Mouse (Mus musculus) cerebellum, adult 11-12 months (tissue): ENCODE results near the gene Gm4756.
"Not testable (repeated sequence)": the region's sequence is repeated elsewhere in the genome, so short reads cannot be mapped to it uniquely, and the experiment has no call there.

Source experiments
- DNase-seq: peaks from one replicate; pipeline ENCODE4 v3.0.0; 2022

The Gm4756 gene

DNA sequence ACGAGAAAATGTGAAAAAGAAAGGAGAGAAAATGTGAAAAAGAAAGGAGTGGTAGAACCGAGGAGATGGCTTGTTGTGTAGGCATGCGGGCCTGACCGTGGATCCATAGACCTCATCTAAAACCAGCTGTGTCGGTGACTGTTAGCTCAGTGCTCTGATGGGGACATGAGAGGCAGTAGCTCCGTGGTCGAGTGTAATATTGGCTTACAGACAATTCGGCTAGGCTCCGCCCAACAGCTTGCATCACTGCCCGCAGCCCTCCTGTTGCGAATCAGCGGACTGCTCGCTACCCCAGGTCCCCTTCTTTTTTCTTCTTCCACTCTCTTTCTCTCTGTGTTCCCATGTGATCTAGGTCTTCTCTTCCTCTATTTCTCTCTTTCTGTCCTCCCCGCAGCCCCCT, 540 bp downstream of the Gm4756 start:
- DNase-seq: no peak

GRCm38 (mm10) chr12:72638025-72638424, 11.4 kb downstream of the Gm4756 start:
- DNase-seq: no peak

- no peak for DNase-seq
Observed at GRCm38 (mm10) chr12:72628751-72629150, 20.7 kb downstream of the Gm4756 start.

- DNase-seq: no peak
Observed at GRCm38 (mm10) chr12:72622853-72623496, 26.5 kb downstream of the Gm4756 start.

GRCm38 (mm10) chr12:72621441-72621840, 28.0 kb downstream of the Gm4756 start:
- no peak for DNase-seq

- DNase-seq: no peak
Observed at GRCm38 (mm10) chr12:72620856-72621255, 28.6 kb downstream of the Gm4756 start.

- DNase-seq: no peak
Observed at GRCm38 (mm10) chr12:72612053-72612452, 37.4 kb downstream of the Gm4756 start.

GRCm38 (mm10) chr12:72598731-72599130, 50.7 kb downstream of the Gm4756 start:
- DNase-seq: not testable (repeated sequence)

- no peak for DNase-seq
Observed at GRCm38 (mm10) chr12:72594001-72594400, 55.5 kb downstream of the Gm4756 start.

DNA sequence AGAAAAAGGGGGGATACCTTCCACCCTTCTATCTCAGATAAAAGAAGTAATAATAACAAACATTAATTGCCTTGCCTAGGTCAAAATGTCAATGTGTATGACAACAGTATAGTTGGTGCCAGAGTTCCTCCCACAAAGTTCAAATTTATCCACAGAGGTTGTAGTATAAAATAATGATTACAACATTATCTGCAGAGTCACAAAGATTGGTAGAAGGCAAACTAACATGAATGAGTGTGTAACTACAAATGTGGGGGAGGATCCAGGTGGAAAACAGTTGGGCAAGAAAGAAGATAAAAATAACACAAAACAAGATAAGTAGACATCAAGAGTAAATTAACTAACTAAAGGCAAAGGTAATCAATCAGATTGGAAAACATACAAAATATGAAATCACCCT, 56.5 kb downstream of the Gm4756 start:
- no peak for DNase-seq

GRCm38 (mm10) chr12:72585339-72585738, 64.1 kb downstream of the Gm4756 start:
- DNase-seq: no peak

DNA sequence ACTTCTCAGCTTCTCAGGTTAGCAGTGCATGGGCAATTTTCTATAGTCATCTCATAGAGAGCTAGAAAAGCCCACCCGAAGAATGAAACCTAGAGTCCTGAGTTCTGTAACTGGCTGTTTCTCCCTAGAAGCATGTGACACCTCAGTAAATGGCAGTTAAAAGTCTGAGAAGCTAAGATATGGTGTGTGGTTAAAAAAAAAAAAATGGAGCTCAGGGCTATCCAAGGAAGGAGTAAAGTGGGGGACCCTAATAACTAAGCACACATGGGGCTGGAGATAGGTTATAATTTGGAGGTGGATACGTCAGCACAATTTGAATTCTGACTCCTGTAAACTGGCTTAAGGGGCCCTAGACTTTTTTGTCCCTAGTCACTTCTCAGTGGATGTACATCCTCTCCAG, 66.4 kb downstream of the Gm4756 start:
- no peak for DNase-seq

- DNase-seq: no peak
Observed at GRCm38 (mm10) chr12:72582021-72582420, 67.4 kb downstream of the Gm4756 start.

DNA sequence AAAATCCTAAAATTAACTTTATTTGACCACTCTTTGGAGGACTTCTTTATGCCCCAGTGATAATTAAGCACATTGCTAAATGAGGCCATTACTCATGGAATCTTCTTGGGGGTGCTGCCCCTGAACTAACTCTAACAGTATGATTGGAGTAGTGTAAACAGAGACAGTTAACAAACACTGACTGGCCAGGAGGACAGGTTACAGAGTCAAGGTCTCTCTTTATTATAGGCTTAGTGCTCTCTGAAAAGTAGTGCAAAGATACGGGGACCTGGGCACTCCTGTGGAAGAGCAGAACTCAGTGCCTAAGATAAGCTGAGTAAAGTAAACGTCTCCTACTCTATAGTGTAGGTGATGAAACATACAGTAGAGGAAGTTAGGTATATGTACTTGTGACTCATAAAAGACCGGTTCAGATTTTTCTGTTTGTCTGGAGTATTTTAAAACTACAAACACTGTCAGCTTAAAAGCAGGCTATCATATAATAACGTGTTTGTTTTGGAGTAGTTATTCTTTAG, 85.1 kb downstream of the Gm4756 start:
- no peak for DNase-seq

- no peak for DNase-seq
Observed at GRCm38 (mm10) chr12:72554347-72554746, 95.1 kb downstream of the Gm4756 start.

GRCm38 (mm10) chr12:72538571-72538970, 110.9 kb downstream of the Gm4756 start:
- no peak for DNase-seq

DNA sequence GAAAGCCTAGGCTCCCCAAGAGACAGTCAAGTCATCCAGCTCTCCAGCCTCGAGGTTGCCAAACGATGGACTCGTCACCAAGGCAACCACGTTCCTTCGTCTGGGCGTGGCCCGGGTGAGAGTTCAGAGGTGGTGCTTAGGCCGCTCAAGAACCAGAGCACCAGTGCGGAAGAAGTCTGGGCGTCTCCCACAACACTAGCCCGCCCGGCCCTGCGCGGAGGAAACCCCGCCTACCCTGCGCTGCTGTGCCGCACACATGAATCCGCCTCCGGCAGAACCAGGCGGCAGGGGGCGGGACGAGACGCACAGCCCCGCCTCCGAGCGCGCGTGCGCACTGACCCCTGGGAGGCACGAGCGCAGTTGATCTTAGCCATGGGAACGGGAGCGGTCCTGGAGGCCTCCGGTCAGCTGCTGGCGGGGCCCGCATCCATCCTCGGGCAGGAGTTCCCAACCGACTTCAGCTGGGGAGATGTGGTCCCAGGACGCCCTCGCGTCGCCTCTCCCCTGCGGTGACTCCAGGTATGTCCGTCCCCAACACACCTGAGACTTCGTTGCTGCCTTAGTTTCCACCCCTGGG, 113.4 kb downstream of the Gm4756 start, which contains the start of gene Pcnx4:
TSS of gene Pcnx4 (plus strand) at position 363 of the 577 bp plus-strand sequence.
- DNase-seq: peak; percentile 95

- no peak for DNase-seq
Observed at GRCm38 (mm10) chr12:72535599-72535998, 113.9 kb downstream of the Gm4756 start.

GRCm38 (mm10) chr12:72533986-72534385, 115.5 kb downstream of the Gm4756 start:
- DNase-seq: no peak

DNA sequence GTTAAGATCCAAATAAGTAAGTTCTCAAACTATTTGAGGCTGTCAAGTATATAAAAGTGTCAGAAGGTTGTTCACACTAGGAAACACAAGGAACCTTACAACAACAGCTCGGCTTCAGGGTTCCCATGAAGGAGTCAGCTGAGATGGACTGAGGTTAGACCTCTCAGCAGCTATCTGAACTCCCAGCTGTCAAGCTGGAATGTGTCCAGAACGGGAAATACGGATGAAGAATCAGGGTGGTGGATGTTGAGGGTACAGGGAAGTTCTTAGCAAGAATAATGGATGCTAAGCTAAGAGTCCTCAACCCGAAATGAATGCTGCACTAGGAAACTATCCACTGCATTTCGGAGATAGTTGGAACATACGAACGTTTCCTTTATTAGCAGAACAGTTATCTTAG, 117.2 kb downstream of the Gm4756 start:
- no peak for DNase-seq
